Mouse (Mus musculus) Patski (cell line): Measurements from ENCODE around the gene Cpt1a. TPM values are rescaled to one million over a fixed set of nuclear protein-coding genes. Genes with fewer than 3 reads are reported as not detected.

ENCODE experiments used
- ATAC-seq: fragments of 100-300 bp; one replicate; pipeline ENCODE4 v1.8.0; 2021
- CTCF ChIA-PET: fragments of 350-600 bp; sonication (Branson Sonifier 250); formaldehyde crosslinking; loops from one replicate; lab custom pipeline; 2022; ENCODE audit warnings: inconsistent platforms; lab: Charles Lee
- POLR2A ChIA-PET: fragments of 350-600 bp; sonication (Branson Sonifier 250); formaldehyde crosslinking; loops from one replicate; lab custom pipeline; 2022; ENCODE audit warnings: antibody characterized with exemption, inconsistent platforms; lab: Charles Lee
- DNase-seq: peaks from one replicate; pipeline ENCODE4 v3.0.0-alpha.2; 2011; ENCODE audit warnings: low read depth, low spot score
- H3K27me3 ChIP-seq: fragments of 371-371 bp; one replicate; pipeline ENCODE4 v1.5.1; 2021
- CTCF ChIP-seq: fragments of 100-300 bp; IDR thresholded peaks from one replicate; pipeline ENCODE4 v1.5.1; 2021
- in situ Hi-C: fragments of 300-500 bp; cut with MboI; formaldehyde crosslinking; loops from 3 replicates; pipeline ENCODE4 v1.11.1; 2018; ENCODE audit warnings: low pct_unique_long_range_greater_than_20kb, mixed read lengths
- polyA plus RNA-seq: library from polyadenylated mRNA; unstranded; gene quantifications from one replicate; pipeline ENCODE4 v1.2.3, GENCODE M21; 2021

Gene Cpt1a
- polyA plus RNA-seq, 1 experiment from 2014 or later = 109 TPM

DNA sequence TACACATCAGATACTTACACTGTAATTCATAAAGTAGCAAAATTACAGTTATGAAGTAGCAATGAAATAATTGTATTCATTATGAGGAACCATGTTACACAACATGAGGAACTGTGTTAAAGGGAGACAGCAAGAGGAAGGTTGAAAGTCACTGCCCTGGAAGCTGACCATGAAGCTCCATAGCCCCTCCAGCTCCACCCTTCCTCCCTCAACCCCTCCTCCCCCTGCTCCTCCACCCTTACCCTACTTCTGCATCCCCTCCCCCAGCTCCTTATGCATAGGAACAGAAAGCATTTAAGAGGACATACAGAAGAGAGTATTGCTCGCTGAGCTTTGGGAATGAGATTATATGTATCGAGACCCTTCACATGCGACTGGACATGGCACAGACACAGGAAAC, 56.5 kb downstream of the Cpt1a start:
- in situ Hi-C loops = no loop called here
- CTCF ChIA-PET = interaction anchor here (1.0 to 1.4 kb wide), 2 partner anchors 59 to 71 kb away, joined by 3 read pairs; no protein-coding TSS in a partner anchor
- ATAC-seq (no peak), DNase-seq (no peak)
- no peaks in the 10 kb centered on the region for H3K27me3 ChIP-seq
- TF ChIP-seq CTCF = no peak
- POLR2A ChIA-PET = no interaction called here

DNA sequence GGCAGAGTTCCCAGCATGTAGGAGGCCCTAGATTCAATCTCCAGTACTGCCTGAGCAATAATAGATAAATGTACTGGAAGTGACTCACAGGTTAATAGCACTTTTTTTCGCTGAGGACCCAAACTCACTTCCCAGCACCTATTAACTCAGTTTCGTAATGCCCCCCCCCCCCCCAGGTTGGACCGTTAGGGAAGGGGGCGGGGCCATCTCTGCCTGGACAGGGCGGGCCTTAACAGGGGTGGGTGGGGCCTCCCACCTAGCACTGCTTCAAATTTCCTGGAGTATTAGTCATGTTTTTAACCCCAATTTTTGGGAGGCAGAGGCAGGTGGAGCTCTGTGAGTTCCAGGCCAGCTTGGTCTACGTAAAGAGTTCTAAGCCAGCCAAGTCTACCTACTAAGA, 65.9 kb downstream of the Cpt1a start:
- no peak for TF ChIP-seq CTCF
- CTCF ChIA-PET = interaction anchor here (1.5 to 5.9 kb wide), 4 partner anchors 10 to 66 kb away, joined by 9 to 43 read pairs (median 11); no protein-coding TSS in a partner anchor
- in situ Hi-C loops = no loop called here
- ATAC-seq = no peak
- DNase-seq = no peak
- POLR2A ChIA-PET = no interaction called here
- no peaks in the 10 kb centered on the region for H3K27me3 ChIP-seq

DNA sequence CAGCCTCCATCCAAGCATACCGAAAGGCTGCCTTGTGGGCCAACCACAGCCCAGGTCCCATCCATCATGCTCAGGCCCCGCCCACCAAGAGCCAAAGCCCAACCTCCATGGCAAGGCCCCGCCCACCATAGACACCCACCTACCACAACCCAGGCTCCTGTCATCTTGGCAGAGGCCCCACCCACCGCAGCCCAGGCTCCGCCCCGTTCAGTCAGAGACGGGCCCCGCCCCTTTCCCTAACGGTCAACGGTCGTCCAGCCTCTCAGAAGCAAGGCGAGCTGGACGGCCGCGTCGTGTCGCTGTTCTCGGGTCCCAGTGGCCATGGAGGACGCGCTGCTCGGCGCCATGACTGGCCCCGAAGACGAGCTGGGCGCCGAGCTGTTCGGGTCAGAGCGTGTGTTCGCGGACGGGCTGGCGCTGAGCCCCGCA, 66.5 kb downstream of the Cpt1a start, which contains the start of gene Tesmin:
TSS of gene Tesmin (plus strand) at position 229 of the 429 bp plus-strand sequence.
- CTCF ChIA-PET = interaction anchor here (0.8 to 5.9 kb wide), 16 partner anchors 9 to 102 kb away, joined by 3 to 43 read pairs (median 5); no protein-coding TSS in a partner anchor
- in situ Hi-C loops = no loop called here
- peak; percentile 56 for DNase-seq
- no peaks in the 10 kb centered on the region for H3K27me3 ChIP-seq
- POLR2A ChIA-PET = no interaction called here
- ATAC-seq = peak; percentile 82
- TF ChIP-seq CTCF = no peak

DNA sequence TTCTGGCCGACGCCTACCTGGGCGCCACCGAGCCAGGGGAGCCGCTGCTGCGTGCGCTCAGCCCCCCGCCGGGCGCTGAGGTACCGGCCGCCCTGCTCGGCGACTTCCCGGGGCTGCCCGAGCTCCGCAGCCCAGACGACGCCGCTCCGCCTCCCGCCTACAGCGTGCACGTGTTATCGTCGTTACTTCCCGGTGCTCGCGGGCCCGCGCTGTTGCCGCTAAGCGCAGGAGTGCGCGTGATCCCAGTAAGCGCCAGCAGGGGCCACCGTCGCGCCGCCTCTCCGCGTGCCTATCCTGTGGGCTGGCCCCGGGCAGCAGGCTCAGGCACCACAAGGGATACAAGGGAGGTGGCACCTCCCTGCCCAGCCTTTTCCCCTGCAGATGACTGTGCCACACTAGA, 67.0 kb downstream of the Cpt1a start:
- peak; percentile 94 for ATAC-seq
- POLR2A ChIA-PET = no interaction called here
- in situ Hi-C loops = no loop called here

DNA sequence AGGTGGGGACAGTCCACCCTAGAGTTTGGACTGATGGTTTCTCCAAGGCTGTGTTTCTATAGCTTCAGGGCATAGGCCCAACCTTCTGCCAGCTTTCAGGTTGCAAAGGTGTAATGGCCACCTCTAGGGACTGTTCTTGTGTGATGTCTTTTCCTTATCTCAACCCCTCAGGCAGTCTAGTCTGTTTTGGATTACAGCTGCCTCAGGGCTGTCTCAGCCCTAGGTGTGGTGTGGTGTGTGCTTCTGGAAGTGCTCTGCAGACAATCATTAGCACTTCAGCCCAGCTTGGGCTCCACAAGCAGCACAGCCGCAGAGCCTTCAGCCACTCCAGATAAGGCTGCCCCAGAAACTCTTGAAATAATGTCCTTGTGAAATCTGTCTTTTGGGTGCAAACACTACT, 70.2 kb downstream of the Cpt1a start:
- CTCF ChIA-PET = interaction anchor here (1.4 to 5.9 kb wide), 2 partner anchors 24 to 58 kb away, joined by 4 to 43 read pairs; no protein-coding TSS in a partner anchor
- DNase-seq = no peak
- TF ChIP-seq CTCF = no peak
- H3K27me3 ChIP-seq = no peaks in the 10 kb centered on the region
- ATAC-seq = no peak
- in situ Hi-C loops = loop anchor here (5.0 kb wide), 1 partner anchor 35 kb away; no protein-coding TSS in a partner anchor
- POLR2A ChIA-PET = no interaction called here

More for the DNA sequence above, 67.0 kb downstream of the Cpt1a start:
- DNase-seq = peak; percentile 46
- H3K27me3 ChIP-seq = no peaks in the 10 kb centered on the region
- peak; percentile 99 for TF ChIP-seq CTCF
- CTCF ChIA-PET = interaction anchor here (0.6 to 5.9 kb wide), 21 partner anchors 9 to 103 kb away, joined by 3 to 43 read pairs (median 5); no protein-coding TSS in a partner anchor

DNA sequence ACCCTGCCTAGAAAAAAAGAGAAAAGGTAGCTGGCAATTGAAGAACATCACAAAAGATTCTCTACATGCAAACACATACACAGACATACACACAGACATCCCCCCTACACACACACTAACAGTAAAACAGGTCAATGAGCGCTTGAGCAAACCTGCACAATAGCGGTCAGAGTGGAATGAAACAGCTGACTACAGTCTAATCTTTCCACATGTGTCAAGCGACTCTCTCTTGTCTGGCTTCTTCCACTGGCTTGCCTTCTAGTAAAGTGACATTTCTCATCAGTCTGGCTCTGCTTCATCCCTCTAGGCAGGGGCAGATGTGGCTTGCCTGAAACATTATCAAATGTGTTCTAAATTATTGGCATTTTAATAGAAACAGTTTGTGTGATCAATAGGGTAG, 72.1 kb downstream of the Cpt1a start:
- TF ChIP-seq CTCF = no peak
- ATAC-seq (no peak), DNase-seq (no peak)
- CTCF ChIA-PET = interaction anchor here (1.0 to 2.1 kb wide), 4 partner anchors 10 to 57 kb away, joined by 3 to 9 read pairs (median 6); no protein-coding TSS in a partner anchor
- no peaks in the 10 kb centered on the region for H3K27me3 ChIP-seq
- in situ Hi-C loops = loop anchor here (5.0 kb wide), 1 partner anchor 33 kb away; no protein-coding TSS in a partner anchor
- POLR2A ChIA-PET = no interaction called here

DNA sequence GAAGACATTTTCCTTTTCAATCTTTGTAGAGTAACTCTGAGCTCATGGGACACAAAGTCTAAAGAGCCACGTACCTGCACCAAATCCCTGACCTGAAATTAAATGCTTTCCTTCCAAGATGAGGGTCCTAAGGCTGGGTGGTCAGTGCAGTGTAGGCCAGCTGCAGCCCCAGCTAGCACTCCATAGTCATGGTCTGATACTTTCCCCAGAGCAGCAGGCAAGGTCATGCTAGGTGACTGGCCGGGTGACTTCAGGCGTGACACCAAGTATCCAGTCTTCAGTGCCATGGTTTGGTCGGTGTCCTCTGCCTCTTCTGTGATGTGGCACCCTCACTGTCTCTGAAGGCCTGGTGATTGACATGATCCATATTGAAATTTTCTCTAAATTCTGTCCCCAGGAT, 77.9 kb downstream of the Cpt1a start:
- no peak for TF ChIP-seq CTCF
- ATAC-seq (no peak), DNase-seq (no peak)
- POLR2A ChIA-PET = no interaction called here
- in situ Hi-C loops = no loop called here
- no peaks in the 10 kb centered on the region for H3K27me3 ChIP-seq
- CTCF ChIA-PET = interaction anchor here (1.0 to 2.7 kb wide), 4 partner anchors 8 to 51 kb away, joined by 3 to 9 read pairs (median 6); partner anchors contain the start of gene Tesmin

DNA sequence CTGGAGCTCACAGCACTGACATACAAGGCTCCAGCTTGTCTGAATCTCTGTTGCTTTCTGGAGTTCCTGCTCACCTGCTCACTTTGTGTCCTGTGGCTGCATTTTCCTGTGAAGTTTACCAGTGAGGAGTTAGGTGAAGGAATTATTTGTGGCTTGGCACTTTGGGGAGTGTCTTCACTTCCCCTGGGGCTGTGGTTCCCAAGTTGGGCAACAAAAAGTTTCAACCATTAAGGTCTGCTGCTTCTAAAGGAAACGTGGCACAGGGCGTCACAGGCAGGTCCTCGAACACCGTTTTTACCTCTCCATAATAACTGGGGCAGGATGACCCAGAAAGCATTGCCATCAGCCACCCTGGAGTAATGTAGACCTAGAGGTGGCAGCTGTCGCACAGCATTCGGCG, 79.4 kb downstream of the Cpt1a start:
- ChIA-PET POLR2A (no interaction called here), CTCF (no interaction called here)
- no peaks in the 10 kb centered on the region for H3K27me3 ChIP-seq
- TF ChIP-seq CTCF = no peak
- ATAC-seq (no peak), DNase-seq (no peak)
- in situ Hi-C loops = no loop called here

DNA sequence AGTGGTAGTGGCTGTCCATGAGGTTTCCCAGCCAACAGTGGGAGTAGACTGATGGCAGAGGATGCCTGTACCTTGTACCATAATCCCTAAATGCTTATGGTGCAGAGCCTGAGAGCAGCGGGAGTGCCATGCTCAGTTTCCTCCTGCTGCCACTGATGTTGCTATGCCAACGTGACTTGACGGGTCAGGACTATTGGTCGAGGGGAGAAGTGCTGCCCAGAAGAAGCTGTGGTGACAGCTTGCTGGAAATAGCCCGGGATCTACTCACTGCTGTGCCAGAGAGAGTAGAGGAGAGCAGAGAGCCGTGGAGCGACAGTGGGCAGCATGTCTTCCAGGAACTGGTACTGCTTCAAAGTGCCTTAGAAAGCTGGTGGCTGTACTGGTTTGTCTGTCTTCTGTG, 79.8 kb downstream of the Cpt1a start:
- no peak for DNase-seq
- TF ChIP-seq CTCF = no peak
- no peaks in the 10 kb centered on the region for H3K27me3 ChIP-seq
- ChIA-PET POLR2A (no interaction called here), CTCF (interaction anchor here (1.4 to 2.3 kb wide), 2 partner anchors 22 to 48 kb away, joined by 3 to 11 read pairs; no protein-coding TSS in a partner anchor)
- no peak for ATAC-seq
- in situ Hi-C loops = no loop called here

DNA sequence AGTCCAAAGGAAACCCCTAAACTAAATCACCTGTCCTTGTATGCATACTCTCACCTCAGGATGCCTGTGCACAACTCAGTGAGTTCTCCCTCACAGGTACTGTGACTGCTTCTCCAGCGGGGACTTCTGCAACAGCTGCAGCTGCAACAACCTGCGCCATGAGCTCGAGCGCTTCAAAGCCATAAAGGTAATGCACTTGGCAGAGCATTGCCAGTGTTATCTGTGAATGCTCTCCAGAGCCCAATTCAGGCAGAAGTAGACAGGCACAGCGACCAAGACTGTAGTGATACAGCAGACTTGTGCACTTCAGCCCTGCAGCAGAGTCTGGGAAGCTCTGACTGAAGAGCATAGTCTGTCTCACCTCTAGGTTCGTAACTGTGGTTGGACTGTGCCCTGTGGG, 80.3 kb downstream of the Cpt1a start:
- H3K27me3 ChIP-seq = no peaks in the 10 kb centered on the region
- DNase-seq = no peak
- no peak for TF ChIP-seq CTCF
- ATAC-seq = no peak
- in situ Hi-C loops = no loop called here
- ChIA-PET CTCF (interaction anchor here (0.8 to 2.3 kb wide), 4 partner anchors 13 to 48 kb away, joined by 3 to 11 read pairs (median 8); no protein-coding TSS in a partner anchor), POLR2A (interaction anchor here (0.9 kb wide), 1 partner anchor 27 kb away, joined by 3 read pairs; no protein-coding TSS in a partner anchor)

DNA sequence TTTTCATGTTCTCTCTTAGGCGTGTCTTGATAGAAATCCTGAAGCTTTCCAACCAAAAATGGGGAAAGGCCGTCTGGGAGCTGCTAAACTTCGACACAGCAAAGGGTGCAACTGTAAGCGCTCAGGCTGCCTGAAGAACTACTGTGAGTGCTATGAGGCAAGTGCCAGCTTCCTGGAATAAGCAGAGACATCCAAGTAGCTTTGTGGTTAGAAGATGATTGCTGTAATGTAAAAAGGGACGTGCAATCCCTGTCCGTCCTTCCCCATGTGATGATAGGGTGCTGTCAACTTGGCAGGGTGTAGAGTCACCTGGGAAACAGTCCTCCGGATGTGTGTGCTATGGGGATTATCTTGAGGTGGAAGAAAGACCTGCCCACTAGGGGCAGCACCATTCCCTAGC, 81.9 kb downstream of the Cpt1a start:
- ChIA-PET POLR2A (interaction anchor here (0.5 kb wide), 1 partner anchor 76 kb away, joined by 3 read pairs; no protein-coding TSS in a partner anchor), CTCF (interaction anchor here (0.9 to 2.6 kb wide), 6 partner anchors 8 to 46 kb away, joined by 3 to 12 read pairs (median 7); partner anchors contain the start of gene Tesmin)
- in situ Hi-C loops = no loop called here
- DNase-seq (no peak), ATAC-seq (no peak)
- no peak for TF ChIP-seq CTCF
- no peaks in the 10 kb centered on the region for H3K27me3 ChIP-seq
